Mouse (Mus musculus): Measurements from ENCODE around the gene Pramef12. TPM values are rescaled to one million over a fixed set of nuclear protein-coding genes. Genes with fewer than 3 reads are reported as not detected.

Pramef12 gene
- not detected in 2 replicates for total RNA-seq (2023)

GRCm38 (mm10) chr4:144408290-144408689 lies at the start of gene Pramef12:
Gene Pramef12, minus strand, starts transcription at chr4:144408464.

GRCm38 (mm10) chr4:144453217-144453616 lies 45.0 kb upstream of the Pramef12 start, which contains the start of gene Gm9944:
Gene Gm9944, minus strand, starts transcription at chr4:144453317.

GRCm38 (mm10) chr4:144438672-144439071 lies 30.4 kb upstream of the Pramef12 start, which contains the start of gene 1700012P22Rik:
Gene 1700012P22Rik, minus strand, starts transcription at chr4:144438772.

GRCm38 (mm10) chr4:144377911-144378310 lies 30.4 kb downstream of the Pramef12 start, which contains the start of gene Pramef20:
Gene Pramef20, minus strand, starts transcription at chr4:144377933.

GRCm38 (mm10) chr4:144357642-144358041 lies 50.6 kb downstream of the Pramef12 start, which contains the start of gene Gm13119:
Gene Gm13119, plus strand, starts transcription at chr4:144357942.

Other genes with a start within 250 kb of the Pramef12 start
- not detected in 2 replicates for gene Oog3, start 245.8 kb downstream of the Pramef12 start, total RNA-seq (2023)
- gene Oog2, start 217.7 kb downstream of the Pramef12 start, total RNA-seq (2023), result not detected in 2 replicates
- not detected in 2 replicates for gene C87977, start 195.1 kb downstream of the Pramef12 start, total RNA-seq (2023)
- not detected in 2 replicates for gene Pramel5, start 128.0 kb downstream of the Pramef12 start, total RNA-seq (2023)
- gene Gm13128, start 78.2 kb downstream of the Pramef12 start, total RNA-seq (2023), result not detected in 2 replicates
- gene Gm13119, start 50.5 kb downstream of the Pramef12 start, total RNA-seq (2023), result not detected in 2 replicates
- not detected in 2 replicates for gene Pramef20, start 30.5 kb downstream of the Pramef12 start, total RNA-seq (2023)
- not detected in 2 replicates for gene 1700012P22Rik, start 30.3 kb upstream of the Pramef12 start, total RNA-seq (2023)
- not detected in 2 replicates for gene Gm9944, start 44.9 kb upstream of the Pramef12 start, total RNA-seq (2023)
- not detected in 2 replicates for gene Aadacl3, start 55.3 kb upstream of the Pramef12 start, total RNA-seq (2023)
- gene 9430007A20Rik, start 111.4 kb upstream of the Pramef12 start, total RNA-seq (2023), result not detected in 2 replicates
- not detected in 2 replicates for gene Gm13124, start 156.7 kb upstream of the Pramef12 start, total RNA-seq (2023)
- gene Aadacl4, start 205.2 kb upstream of the Pramef12 start, total RNA-seq (2023), result not detected in 2 replicates

Data from neutrophil, adult 65 days (primary cell).